Mouse (Mus musculus) thymus, postnatal 4 days (tissue): Measurements from ENCODE around the gene Dpp9.

Source experiments
- DNase-seq: peaks from one replicate; pipeline ENCODE4 v3.0.0; 2021

Dpp9 gene

GRCm38 (mm10) chr17:56175416-56175815 lies 43.3 kb downstream of the Dpp9 start:
- DNase-seq = no peak

- peak; percentile 56 for DNase-seq
These were observed 45.2 kb downstream of the Dpp9 start for GRCm38 (mm10) chr17:56173401-56174046.

GRCm38 (mm10) chr17:56171881-56172280 lies 46.8 kb downstream of the Dpp9 start:
- DNase-seq = no peak

- no peak for DNase-seq
These were observed 47.2 kb downstream of the Dpp9 start for GRCm38 (mm10) chr17:56171456-56171855.

- DNase-seq = no peak
These were observed 48.1 kb downstream of the Dpp9 start for GRCm38 (mm10) chr17:56170636-56171035.

GRCm38 (mm10) chr17:56169830-56170229 lies 48.9 kb downstream of the Dpp9 start:
- DNase-seq = no peak

GRCm38 (mm10) chr17:56165671-56166070 lies 53.0 kb downstream of the Dpp9 start:
- DNase-seq = no peak

- DNase-seq = no peak
These were observed 54.2 kb downstream of the Dpp9 start for GRCm38 (mm10) chr17:56164510-56164909.

- peak; percentile 80 for DNase-seq
These were observed 55.1 kb downstream of the Dpp9 start for GRCm38 (mm10) chr17:56163523-56164102.

GRCm38 (mm10) chr17:56162231-56162774 lies 56.4 kb downstream of the Dpp9 start, which contains the start of gene Tnfaip8l1:
Gene Tnfaip8l1, plus strand, starts transcription at chr17:56162477.
- peak; percentile 94 for DNase-seq

GRCm38 (mm10) chr17:56159729-56160128 lies 59.0 kb downstream of the Dpp9 start:
- peak; percentile 67 for DNase-seq

GRCm38 (mm10) chr17:56153643-56154042 lies 65.1 kb downstream of the Dpp9 start:
- no peak for DNase-seq

GRCm38 (mm10) chr17:56149897-56150296 lies 68.8 kb downstream of the Dpp9 start:
- no peak for DNase-seq

GRCm38 (mm10) chr17:56148790-56149618 lies 69.7 kb downstream of the Dpp9 start:
- no peak for DNase-seq

GRCm38 (mm10) chr17:56148280-56148679 lies 70.4 kb downstream of the Dpp9 start:
- peak; percentile 42 for DNase-seq

- DNase-seq = no peak
These were observed 71.3 kb downstream of the Dpp9 start for GRCm38 (mm10) chr17:56147420-56147819.

- DNase-seq = no peak
These were observed 72.6 kb downstream of the Dpp9 start for GRCm38 (mm10) chr17:56146131-56146530.

- DNase-seq = no peak
These were observed 74.2 kb downstream of the Dpp9 start for GRCm38 (mm10) chr17:56144546-56144945.

GRCm38 (mm10) chr17:56141702-56142605 lies 76.8 kb downstream of the Dpp9 start:
- peak; percentile 80 for DNase-seq

GRCm38 (mm10) chr17:56139858-56140595 lies 78.7 kb downstream of the Dpp9 start, which contains the start of gene Sema6b:
Gene Sema6b, minus strand, starts transcription at chr17:56140343.
- DNase-seq = peak; percentile 92

GRCm38 (mm10) chr17:56139355-56139754 lies 79.3 kb downstream of the Dpp9 start:
- peak; percentile 41 for DNase-seq
